20 mouse cellular contexts compared by ENCODE assay signal in genomic region chr5:129016370-129016769, GRCm38 (mm10).
"Had no signal": no experiment of that assay in that cellular context is flagged by ENCODE, and none has a peak within 500 bp of the region (broad histone marks: within the 10 kb centered on the region; RNA-seq: fewer than 3 reads in every experiment).

No protein-coding gene starts in this region.

- H3K27ac ChIP-seq: liver, embryonic 15.5 days; lung, embryonic 15.5 days; macrophage; midbrain, embryonic 12.5 days; neural tube, embryonic 13.5 days; neural tube, embryonic 15.5 days; stomach, embryonic 15.5 days; stomach, postnatal 0 days had no signal

- H3K36me3 ChIP-seq: lung, embryonic 15.5 days; midbrain, embryonic 12.5 days; neural tube, embryonic 13.5 days; neural tube, embryonic 15.5 days; stomach, embryonic 15.5 days had no signal

- H3K4me3 ChIP-seq: liver, embryonic 15.5 days; lung, embryonic 15.5 days; megakaryocyte, embryonic 14.5 days; midbrain, embryonic 12.5 days; neural tube, embryonic 13.5 days; neural tube, embryonic 15.5 days; stomach, embryonic 15.5 days had no signal

- H3K27me3 ChIP-seq: liver, embryonic 15.5 days; lung, embryonic 15.5 days; megakaryocyte, embryonic 14.5 days; midbrain, embryonic 12.5 days; neural tube, embryonic 13.5 days; neural tube, embryonic 15.5 days; stomach, embryonic 15.5 days had no signal

- H3K9me3 ChIP-seq: liver, embryonic 15.5 days; lung, embryonic 15.5 days; megakaryocyte, embryonic 14.5 days; midbrain, embryonic 12.5 days; neural tube, embryonic 13.5 days; neural tube, embryonic 15.5 days; stomach, embryonic 15.5 days had no signal

- DNase-seq: liver, postnatal 0 days; lung, adult 2 months; lung, postnatal 14 days; lung, postnatal 36 days; midbrain, embryonic 14.5 days; retina, postnatal 1 day; right cerebral cortex, adult 18-20 months; right cerebral cortex, postnatal 14 days; thymus, adult 2 months; thymus, postnatal 25 days; thymus, postnatal 4 days had no signal

- H3K9ac ChIP-seq: liver, embryonic 15.5 days; liver, postnatal 0 days; lung, embryonic 15.5 days; midbrain, embryonic 12.5 days; neural tube, embryonic 13.5 days; neural tube, embryonic 15.5 days; stomach, embryonic 15.5 days had no signal

- H3K4me1 ChIP-seq: stomach, embryonic 15.5 days had no signal
